Comparison of ENCODE assay signal across 17 mouse cellular contexts in the genomic region with DNA sequence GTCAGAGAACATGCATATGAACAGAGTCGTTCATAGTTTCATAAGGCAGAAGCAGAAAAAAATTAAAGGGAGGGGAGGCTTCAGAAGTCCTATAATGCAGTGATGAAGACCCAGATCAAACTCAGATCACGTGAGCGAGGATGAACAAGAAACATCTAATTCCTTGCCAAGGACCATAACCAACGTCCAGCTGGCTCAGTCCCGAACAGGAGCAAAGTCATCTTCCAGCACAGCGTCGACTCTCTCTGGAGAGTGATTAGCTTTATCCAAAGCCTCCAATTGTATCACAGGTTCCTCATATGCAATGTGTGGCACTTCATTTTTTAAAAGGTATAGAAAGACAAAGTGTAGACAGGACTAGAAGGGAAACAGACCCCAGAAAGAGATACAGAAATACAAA.
A peak's percentile ranks its signal among the peaks of the same experiment; 100 is the strongest.
DNase-seq lines count a peak whose midpoint lies in the region; ATAC-seq lines count a peak whose summit lies in the region.
"Had no signal": no experiment of that assay in that cellular context is flagged by ENCODE, and none has a peak within 500 bp of the region (broad histone marks: within the 10 kb centered on the region; RNA-seq: fewer than 3 reads in every experiment).

No protein-coding gene starts in this region.

- peak; percentile 54 for DNase-seq in cerebellum, adult 9-10 months
- DNase-seq in cerebellum, postnatal 4 days (ENCODE audit: low spot score in 2 of 2): no peak
- peak; percentile 26 to 56 for DNase-seq in cerebellum, postnatal 14 days
- DNase-seq in left cerebral cortex, postnatal 4 days: peak; percentile 24
- DNase-seq in left cerebral cortex, postnatal 25 days (ENCODE audit: low spot score in 2 of 2): no peak
- DNase-seq: adrenal gland, adult 8-10 months; adrenal gland, postnatal 14 days; adrenal gland, postnatal 36 days; B cell, adult 2 months; cerebellum, adult 11-12 months; embryo, embryonic 11 days had no signal

- intact Hi-C loops in left cerebral cortex, postnatal 4 days (cut with DNase I): no loop called here
- intact Hi-C loops in left cerebral cortex, postnatal 25 days (cut with DNase I): no loop called here

- no peak for ATAC-seq in cerebellum, adult (ENCODE audit: insufficient number of reproducible peaks, low FRiP score, low TSS enrichment)
- ATAC-seq: activated CD4-positive, CD25-positive, alpha-beta regulatory T cell, adult 4 months; CD4-positive, CD25-positive, alpha-beta regulatory T cell, adult 4 months; forebrain, embryonic 14.5 days; forebrain, embryonic 16.5 days; Patski had no signal

Comparison
In these comparisons a context has a peak if more than half of its experiments do, and no peak if none do; other contexts are left out.
1. DNase-seq: peak in cerebellum, adult 9-10 months (single experiment), cerebellum, postnatal 14 days (2 of 2) and left cerebral cortex, postnatal 4 days (single experiment); none in cerebellum, postnatal 4 days (0 of 2) and left cerebral cortex, postnatal 25 days (0 of 2).